Mouse (Mus musculus): ENCODE data around the gene Gm21775. TPM values are rescaled to one million over a fixed set of nuclear protein-coding genes. Genes with fewer than 3 reads are reported as not detected.
"Not testable (repeated sequence)": the region's sequence is repeated elsewhere in the genome, so short reads cannot be mapped to it uniquely, and the experiment has no call there.

The Gm21775 gene
- total RNA-seq (2014; fragmentation: Nextera tagmentation) (not detected in 2 replicates), total RNA-seq (2017) (not detected in 2 replicates)

GRCm38 (mm10) chrY:10553153-10553552 is at the start of gene Gm21775:
Gene Gm21775 (plus strand): TSS chrY:10553453.
- not testable (repeated sequence) for ATAC-seq (replicated peaks; ENCODE audit: poor library complexity, severe bottlenecking)

GRCm38 (mm10) chrY:10535942-10536341 is 17.3 kb upstream of the Gm21775 start, which contains the start of gene Gm20737:
Gene Gm20737 (minus strand): TSS chrY:10536042.
- ATAC-seq (replicated peaks; ENCODE audit: poor library complexity, severe bottlenecking), result not testable (repeated sequence)

Other genes starting within 250 kb of the Gm21775 start
- not detected in 2 replicates for gene Gm20834, start 228.9 kb upstream of the Gm21775 start, total RNA-seq (2014; fragmentation: Nextera tagmentation)
- not detected in 2 replicates for gene Gm20834, start 228.9 kb upstream of the Gm21775 start, total RNA-seq (2017)
- not detected in 2 replicates for gene Gm28510, start 140.7 kb upstream of the Gm21775 start, total RNA-seq (2014; fragmentation: Nextera tagmentation)
- gene Gm28510, start 140.7 kb upstream of the Gm21775 start, total RNA-seq (2017), result not detected in 2 replicates
- gene Gm20737, start 17.4 kb upstream of the Gm21775 start, total RNA-seq (2014; fragmentation: Nextera tagmentation), result not detected in 2 replicates
- not detected in 2 replicates for gene Gm20737, start 17.4 kb upstream of the Gm21775 start, total RNA-seq (2017)
- not detected in 2 replicates for gene Gm21900, start 62.9 kb downstream of the Gm21775 start, total RNA-seq (2014; fragmentation: Nextera tagmentation)
- gene Gm21900, start 62.9 kb downstream of the Gm21775 start, total RNA-seq (2017), result not detected in 2 replicates
- not detected in 2 replicates for gene Gm20777, start 199.0 kb downstream of the Gm21775 start, total RNA-seq (2014; fragmentation: Nextera tagmentation)
- gene Gm20777, start 199.0 kb downstream of the Gm21775 start, total RNA-seq (2017), result not detected in 2 replicates